Mouse (Mus musculus) erythroid progenitor cell, adult 5-6 weeks (primary cell): ENCODE data around the gene Gsap. TPM values are rescaled to one million over a fixed set of nuclear protein-coding genes. Genes with fewer than 3 reads are reported as not detected.

Source experiments
- total RNA-seq, 2 experiments: library from RNA; stranded (forward) in 1 of 2; stranded (reverse) in 1 of 2; fragments of 150-400 nt in 1 of 2; fragments of 186-747, 209-891 nt in 1 of 2; gene quantifications; 2 replicates each; pipeline versions ENCODE4 v1.2.3 to v1.2.4; 2015 to 2017; ENCODE audit warnings: low replicate concordance in 2 of 2

Gsap gene
- total RNA-seq, 2 experiments from 2014 or later, result 2.3 to 7.5 TPM

Other genes starting within 250 kb of the Gsap start
- 47.2 and 60.4 TPM in 2 replicates for gene Rsbn1l, start 229.9 kb upstream of the Gsap start, total RNA-seq (2015; ENCODE audit: low replicate concordance)
- gene Rsbn1l, start 229.9 kb upstream of the Gsap start, total RNA-seq (2017; ENCODE audit: low replicate concordance), result 51.8 and 72.5 TPM in 2 replicates
- gene Ptpn12, start 130.3 kb upstream of the Gsap start, total RNA-seq (2015; ENCODE audit: low replicate concordance), result 50.5 and 104 TPM in 2 replicates
- 18.5 and 44.3 TPM in 2 replicates for gene Ptpn12, start 130.3 kb upstream of the Gsap start, total RNA-seq (2017; ENCODE audit: low replicate concordance)
- gene Fgl2, start 186.4 kb downstream of the Gsap start, total RNA-seq (2015; ENCODE audit: low replicate concordance), result 5.8 and 14.7 TPM in 2 replicates
- 4.1 and 6.4 TPM in 2 replicates for gene Fgl2, start 186.4 kb downstream of the Gsap start, total RNA-seq (2017; ENCODE audit: low replicate concordance)
- gene Ccdc146, start 238.4 kb downstream of the Gsap start, total RNA-seq (2015; ENCODE audit: low replicate concordance), result not detected in 2 replicates
- gene Ccdc146, start 238.4 kb downstream of the Gsap start, total RNA-seq (2017; ENCODE audit: low replicate concordance), result not detected in 2 replicates
- gene Fam185a, start 238.7 kb downstream of the Gsap start, total RNA-seq (2015; ENCODE audit: low replicate concordance), result 0.72 and 1.3 TPM in 2 replicates
- 0.90 and 2.6 TPM in 2 replicates for gene Fam185a, start 238.7 kb downstream of the Gsap start, total RNA-seq (2017; ENCODE audit: low replicate concordance)